Mouse (Mus musculus): ENCODE data around the gene Fbp2.

DNA sequence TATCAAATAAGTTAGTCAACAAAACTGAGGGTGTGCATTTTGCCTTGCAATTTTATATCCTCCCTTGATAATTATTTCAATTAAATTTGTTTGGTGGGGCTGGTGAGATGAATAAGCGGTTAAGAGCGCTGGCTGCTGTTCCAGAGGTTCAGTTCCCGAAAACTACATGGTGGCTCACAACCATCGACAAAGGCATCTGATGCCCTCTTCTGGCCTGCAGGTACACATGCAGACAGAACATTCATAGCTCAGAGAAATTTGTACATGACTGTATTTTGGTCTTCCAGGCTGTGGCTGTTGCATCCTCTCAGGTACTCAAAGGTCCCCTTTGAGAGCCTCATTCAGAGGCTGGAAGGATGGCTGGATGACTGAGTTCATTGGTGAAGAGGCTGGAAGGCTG is 1.8 kb upstream of the Fbp2 start:
- 0 out of 4 replicates have a peak, but pooled peaks of 1 of the 2 experiments have one; percentile 12 for TF ChIP-seq CTCF (conservative IDR thresholded peaks at IDR 0.05 in 1 of 2, IDR thresholded peaks at IDR 0.05 in 1 of 2; ENCODE audit: low read depth in 2 of 2, low read length in 2 of 2)
- no peak for TF ChIP-seq RCOR1 (conservative IDR thresholded peaks at IDR 0.05; ENCODE audit: low read depth, low read length)
- TF ChIP-seq ZC3H11A (IDR thresholded peaks at IDR 0.05; ENCODE audit: low read depth, low read length) = no peak
- no peak for TF ChIP-seq HCFC1 (IDR thresholded peaks at IDR 0.05; ENCODE audit: low read depth, low read length)
- TF ChIP-seq EP300 (IDR thresholded peaks at IDR 0.05; ENCODE audit: low read length) = no peak
